Mouse (Mus musculus): ENCODE data around the gene Comt.

DNA sequence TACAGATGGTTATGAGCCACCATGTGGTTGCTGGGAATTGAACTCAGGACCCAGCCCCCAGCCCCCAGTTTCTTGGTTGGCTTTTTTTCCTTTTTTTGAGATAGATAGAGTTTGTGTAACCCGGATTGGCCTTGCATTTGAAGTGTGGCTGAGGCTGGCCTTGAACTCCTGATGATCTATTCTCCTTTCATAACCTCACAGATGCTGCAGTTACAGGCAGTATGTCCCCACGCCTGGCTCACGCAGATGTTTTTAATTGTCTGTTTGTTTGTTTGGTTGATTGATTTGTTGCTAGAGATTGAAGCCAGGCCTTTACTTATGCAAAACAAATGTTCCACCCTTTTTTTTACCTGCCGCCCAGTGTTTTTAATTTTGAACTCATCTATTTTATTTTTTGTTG, 59.8 kb downstream of the Comt start:
- TF ChIP-seq CTCF (IDR thresholded peaks at IDR 0.05; ENCODE audit: borderline replicate concordance, insufficient read depth, low read length) (no peak), POLR2A (IDR thresholded peaks at IDR 0.05; ENCODE audit: low read depth, low read length) (no peak)
